Mouse (Mus musculus) thymus, adult 2 months (tissue): Measurements from ENCODE around the gene Ankrd44.

Source experiments
- CTCF ChIP-seq: fragments of 200-500 bp; IDR thresholded peaks from 2 replicates; pipeline ENCODE4 v1.5.1; 2012; ENCODE audit warnings: mild to moderate bottlenecking, control low read depth, low read length, moderate library complexity, borderline replicate concordance; ENCODE audit not compliant: control insufficient read depth, poor library complexity, insufficient read depth; ENCODE audit errors: extremely low read depth
- POLR2A ChIP-seq: fragments of 200-500 bp; IDR thresholded peaks from 2 replicates; pipeline ENCODE4 v1.6.1; 2012; ENCODE audit warnings: mild to moderate bottlenecking, low read length, control low read depth, moderate library complexity; ENCODE audit not compliant: control insufficient read depth, poor library complexity, insufficient read depth; ENCODE audit errors: extremely low read depth

DNA sequence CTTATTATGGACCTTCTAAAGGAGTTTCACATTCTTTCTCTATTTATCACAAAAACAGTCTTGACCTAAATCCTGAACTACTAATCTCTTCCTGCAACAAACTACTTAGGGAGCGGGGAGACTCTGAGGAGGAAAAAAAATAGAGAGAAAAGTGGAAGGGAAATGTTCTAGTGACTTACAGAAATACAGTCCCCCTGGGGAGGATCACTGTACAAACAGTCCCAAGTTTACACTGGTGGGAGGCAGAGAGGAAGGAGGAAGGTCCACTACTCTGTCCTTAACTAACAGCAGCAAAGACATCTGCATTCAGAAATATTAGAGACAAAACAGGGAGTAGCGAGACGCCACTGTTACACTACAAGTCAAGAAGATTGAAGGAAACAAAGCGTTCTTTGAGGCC, 59.0 kb downstream of the Ankrd44 start:
- TF ChIP-seq POLR2A (no peak), CTCF (no peak)
